Mouse (Mus musculus) hindbrain, embryonic 13.5 days (tissue): Measurements from ENCODE around the gene Rasgrf2. TPM values are rescaled to one million over a fixed set of nuclear protein-coding genes. Genes with fewer than 3 reads are reported as not detected.

Source experiments
- ATAC-seq: fragments of 200-750 bp; cut with Nextera tagmentation; 2 replicates; pipeline ENCODE4 v1.8.0; 2017; ENCODE audit warnings: moderate TSS enrichment; ENCODE audit not compliant: low FRiP score
- H3K27ac ChIP-seq: fragments of 300-500 bp; sonication (generic); 2 replicates; pipeline ENCODE4 v1.5.1; 2015; ENCODE audit warnings: inconsistent platforms, mild to moderate bottlenecking, moderate library complexity
- H3K27me3 ChIP-seq: fragments of 300-500 bp; sonication (generic); 2 replicates; pipeline ENCODE4 v1.6.1; 2015; ENCODE audit warnings: mild to moderate bottlenecking, inconsistent platforms
- H3K36me3 ChIP-seq: fragments of 300-500 bp; sonication (generic); 2 replicates; pipeline ENCODE4 v1.6.1; 2015; ENCODE audit warnings: mild to moderate bottlenecking, inconsistent platforms
- H3K4me1 ChIP-seq: fragments of 300-500 bp; sonication (generic); replicated peaks from 2 replicates; pipeline ENCODE4 v1.6.1; 2015; ENCODE audit warnings: inconsistent platforms
- H3K4me2 ChIP-seq: fragments of 300-500 bp; sonication (generic); 2 replicates; pipeline ENCODE4 v1.6.1; 2015; ENCODE audit warnings: inconsistent platforms, mild to moderate bottlenecking, moderate library complexity
- H3K4me3 ChIP-seq: fragments of 300-500 bp; sonication (generic); 2 replicates; pipeline ENCODE4 v1.5.1; 2015; ENCODE audit warnings: mild to moderate bottlenecking, inconsistent platforms
- H3K9ac ChIP-seq: fragments of 300-500 bp; sonication (generic); 2 replicates; pipeline ENCODE4 v1.6.1; 2015; ENCODE audit warnings: mild to moderate bottlenecking, inconsistent platforms
- H3K9me3 ChIP-seq: fragments of 300-500 bp; sonication (generic); 2 replicates; pipeline ENCODE4 v1.6.1; 2016; ENCODE audit warnings: inconsistent platforms
- WGBS: fragments of 180-500 bp; shearing (Covaris S2); methylation state at CpG from one replicate; pipeline ENCODE4 v1.1.7; 2015; 5-methylcytosine and 5-hydroxymethylcytosine counted together
- polyA plus RNA-seq: library from polyadenylated mRNA; unstranded; fragments of >200 nt; fragmentation: Nextera tagmentation; extraction: Ambion mirVana; gene quantifications from 2 replicates; pipeline ENCODE4 v1.2.1, GENCODE M21; 2015

Rasgrf2 gene
- polyA plus RNA-seq, 1 experiment from 2014 or later: 2.5 TPM

DNA sequence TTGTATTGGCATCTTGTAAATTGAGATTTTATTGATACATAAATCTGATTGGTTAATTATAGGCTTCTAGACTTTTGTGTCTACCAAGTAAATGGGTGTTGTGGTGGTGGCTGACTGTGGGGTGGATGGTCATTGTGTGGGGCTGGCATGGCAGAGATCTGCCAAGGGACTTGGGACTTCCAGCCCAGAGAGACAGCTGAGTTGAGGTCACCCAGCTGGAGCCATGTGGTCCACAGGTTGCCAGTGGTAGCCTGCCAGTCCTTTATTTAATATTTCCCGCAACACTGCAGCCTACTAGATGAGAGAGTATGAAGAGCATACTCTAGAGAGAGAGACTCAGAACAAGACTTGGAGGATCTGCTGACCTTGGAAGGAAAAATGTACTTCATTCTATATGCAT is 150.0 kb downstream of the Rasgrf2 start:
- H3K9ac ChIP-seq: no peak overlapping the region
- no peak overlapping the region for H3K4me2 ChIP-seq
- H3K27ac ChIP-seq: no peak overlapping the region
- no peaks in the 10 kb centered on the region for H3K9me3 ChIP-seq
- whole genome bisulfite sequencing: 96% methylated on average over 1 of the region's 1 CpGs
- H3K4me3 ChIP-seq: no peak overlapping the region
- no peak for ATAC-seq
- no peaks in the 10 kb centered on the region for H3K27me3 ChIP-seq
- peaks cover 5% of the 10 kb centered on the region for H3K4me1 ChIP-seq
- H3K36me3 ChIP-seq: no peaks in the 10 kb centered on the region

DNA sequence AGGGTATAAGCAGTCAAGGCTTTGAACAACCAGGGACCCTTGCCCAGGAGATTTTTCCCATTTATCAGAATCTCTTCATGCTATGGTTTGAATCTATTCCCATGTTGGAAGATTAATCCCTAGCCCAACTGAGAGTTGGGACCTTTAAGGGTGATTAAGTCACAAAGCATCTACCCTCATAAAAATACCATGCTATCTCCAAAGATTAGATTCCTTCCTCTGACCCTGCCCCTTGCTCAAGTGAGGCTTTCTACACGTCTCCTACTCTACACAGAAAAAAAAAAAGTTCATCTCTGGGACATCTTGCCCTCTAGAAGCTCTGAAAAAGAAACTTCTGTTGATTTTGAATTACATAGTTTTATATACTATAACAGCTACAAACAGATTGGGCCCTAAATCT is 154.5 kb downstream of the Rasgrf2 start:
- Histone ChIP-seq H3K4me3 (no peak overlapping the region), H3K4me2 (no peak overlapping the region), H3K9ac (no peak overlapping the region), H3K27ac (no peak overlapping the region), H3K36me3 (no peaks in the 10 kb centered on the region), H3K27me3 (no peaks in the 10 kb centered on the region), H3K4me1 (no peaks in the 10 kb centered on the region), H3K9me3 (no peaks in the 10 kb centered on the region)
- WGBS: 83% methylated on average over 1 of the region's 1 CpGs
- ATAC-seq: no peak

DNA sequence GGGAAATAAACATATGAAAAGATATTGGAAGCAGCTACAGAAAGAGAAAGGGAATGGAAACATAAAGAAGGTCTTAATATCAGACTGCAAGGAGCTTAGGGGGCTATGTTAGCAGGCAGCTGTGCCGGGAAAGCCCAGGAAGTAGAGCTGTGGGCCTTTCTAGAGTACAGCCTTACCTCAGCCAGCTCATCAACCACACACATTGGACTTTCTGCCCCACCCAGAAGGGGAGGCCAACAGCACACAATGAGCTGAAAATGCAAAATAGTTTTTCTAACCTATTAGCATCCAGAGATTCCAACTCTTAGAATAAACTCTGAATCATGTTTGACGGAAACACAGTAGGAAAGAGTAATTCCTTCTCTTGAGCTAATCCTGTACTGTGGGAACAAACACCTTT is 154.9 kb downstream of the Rasgrf2 start:
- no peaks in the 10 kb centered on the region for H3K4me1 ChIP-seq
- no peaks in the 10 kb centered on the region for H3K36me3 ChIP-seq
- ATAC-seq: no peak
- H3K27me3 ChIP-seq: no peaks in the 10 kb centered on the region
- H3K4me3 ChIP-seq: no peak overlapping the region
- 86% methylated on average over 2 of the region's 2 CpGs for WGBS
- H3K9me3 ChIP-seq: no peaks in the 10 kb centered on the region
- H3K27ac ChIP-seq: no peak overlapping the region
- H3K9ac ChIP-seq: no peak overlapping the region
- H3K4me2 ChIP-seq: no peak overlapping the region

DNA sequence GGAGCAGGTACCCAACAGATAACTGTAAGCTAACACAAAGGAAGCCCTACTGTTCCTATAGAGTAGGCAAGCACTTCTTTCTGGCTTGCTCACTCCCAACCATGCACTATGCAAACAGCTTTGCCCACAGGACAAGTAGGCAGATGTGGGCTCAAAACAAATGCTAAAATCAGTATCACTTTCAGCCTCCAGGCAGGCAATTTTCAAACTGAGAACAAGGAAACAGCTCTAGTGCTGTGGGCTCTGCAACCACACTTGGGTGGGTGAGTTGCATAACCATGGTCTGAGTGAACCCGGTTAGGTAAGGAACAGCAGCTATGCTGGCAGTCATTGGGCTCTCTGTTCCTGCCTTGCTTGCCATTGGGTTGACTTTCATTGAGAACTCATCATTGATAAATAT is 157.3 kb downstream of the Rasgrf2 start:
- Histone ChIP-seq H3K36me3 (no peaks in the 10 kb centered on the region), H3K27ac (no peak overlapping the region), H3K4me3 (no peak overlapping the region), H3K4me1 (no peaks in the 10 kb centered on the region), H3K27me3 (no peaks in the 10 kb centered on the region), H3K4me2 (no peak overlapping the region), H3K9ac (no peak overlapping the region), H3K9me3 (no peaks in the 10 kb centered on the region)
- no peak for ATAC-seq
- WGBS: 100% methylated on average over 1 of the region's 1 CpGs

DNA sequence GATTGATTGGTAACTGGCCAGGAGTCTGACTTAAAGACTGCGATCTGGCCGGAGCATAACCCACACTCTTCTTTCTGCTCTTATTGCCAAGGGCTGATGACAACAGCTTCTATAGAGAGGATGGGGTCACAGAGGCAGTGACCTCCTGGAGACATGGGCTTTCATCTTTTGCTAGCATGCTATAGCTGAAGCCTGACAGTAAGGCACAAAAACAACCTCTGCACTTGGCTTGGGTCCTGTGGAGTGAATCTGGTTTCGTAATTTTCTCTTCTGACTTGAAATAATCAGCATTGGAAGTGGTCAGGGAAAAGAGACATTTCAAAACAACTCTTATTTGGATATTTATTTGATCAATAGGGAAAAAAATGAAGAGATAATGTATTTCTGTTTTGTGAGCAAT is 160.2 kb downstream of the Rasgrf2 start:
- Histone ChIP-seq H3K9ac (no peak overlapping the region), H3K27ac (no peak overlapping the region), H3K9me3 (no peaks in the 10 kb centered on the region), H3K27me3 (no peaks in the 10 kb centered on the region), H3K36me3 (no peaks in the 10 kb centered on the region), H3K4me3 (no peak overlapping the region), H3K4me2 (no peak overlapping the region), H3K4me1 (no peaks in the 10 kb centered on the region)
- 76% methylated on average over 3 of the region's 3 CpGs for WGBS
- ATAC-seq: no peak

DNA sequence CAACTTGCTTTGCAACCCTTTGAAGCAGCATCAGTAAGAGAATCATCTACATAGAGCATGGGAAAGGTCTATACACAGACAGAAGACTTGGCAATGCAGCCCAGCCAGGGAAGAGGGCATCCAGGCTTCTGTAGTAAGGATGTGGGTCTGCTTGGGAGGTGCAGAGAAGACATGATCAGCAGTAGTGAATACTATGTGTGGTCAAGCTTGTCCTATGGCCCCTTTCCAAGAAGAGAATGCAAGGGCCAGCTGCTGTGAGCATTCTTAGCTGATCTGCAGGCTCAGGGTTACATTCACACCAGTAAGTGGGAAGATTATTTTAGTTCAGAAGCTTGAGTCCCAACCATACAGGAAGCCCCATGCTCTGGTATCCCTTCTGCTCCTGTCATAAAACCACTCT is 175.0 kb downstream of the Rasgrf2 start:
- Histone ChIP-seq H3K4me1 (no peaks in the 10 kb centered on the region), H3K27me3 (no peaks in the 10 kb centered on the region), H3K4me2 (no peak overlapping the region), H3K36me3 (no peaks in the 10 kb centered on the region), H3K9ac (no peak overlapping the region), H3K9me3 (no peaks in the 10 kb centered on the region), H3K4me3 (no peak overlapping the region), H3K27ac (no peak overlapping the region)
- no peak for ATAC-seq

DNA sequence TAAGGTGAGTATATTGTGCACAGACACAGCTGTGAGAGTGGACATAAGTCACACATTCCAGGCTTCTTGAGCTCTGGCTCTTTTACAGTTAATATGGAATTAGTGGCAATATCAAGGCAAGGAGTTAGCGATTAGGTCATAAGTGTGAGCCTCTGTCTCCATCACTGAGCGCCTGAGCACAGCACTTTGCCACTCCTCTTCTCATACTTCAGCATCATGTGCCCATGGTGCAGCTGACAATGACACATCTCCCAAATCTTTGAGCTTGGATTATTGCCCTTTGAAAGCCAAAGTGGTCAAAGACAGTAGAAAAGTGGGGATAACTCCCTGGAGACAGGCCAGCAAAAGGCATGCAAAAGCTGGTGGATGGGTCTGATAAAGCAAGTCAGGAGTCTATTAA is 175.8 kb downstream of the Rasgrf2 start:
- Histone ChIP-seq H3K27ac (no peak overlapping the region), H3K4me1 (no peaks in the 10 kb centered on the region), H3K9ac (no peak overlapping the region), H3K27me3 (no peaks in the 10 kb centered on the region), H3K4me2 (no peak overlapping the region), H3K9me3 (no peaks in the 10 kb centered on the region), H3K4me3 (no peak overlapping the region), H3K36me3 (no peaks in the 10 kb centered on the region)
- ATAC-seq: no peak
- 88% methylated on average over 2 of the region's 2 CpGs for WGBS

DNA sequence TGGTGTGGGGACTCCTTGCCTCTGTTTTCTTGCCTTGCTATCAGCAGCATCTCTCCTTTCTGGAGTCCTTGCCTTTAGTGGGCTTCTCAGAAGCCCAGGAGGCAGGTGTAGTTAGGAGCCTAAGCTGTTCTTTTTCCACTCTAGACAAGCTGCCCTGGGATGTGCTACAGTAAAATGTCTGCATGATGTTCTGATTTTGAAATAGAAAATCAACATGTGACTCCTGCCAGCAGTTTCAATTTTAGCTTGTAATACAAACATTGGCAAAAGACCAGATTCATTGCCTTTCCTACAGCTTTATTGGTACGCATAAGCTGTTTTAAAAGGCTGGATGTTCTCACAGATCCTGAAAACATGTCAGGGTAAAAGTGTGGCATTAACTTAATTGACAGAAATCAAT is 176.3 kb downstream of the Rasgrf2 start:
- WGBS: 89% methylated on average over 1 of the region's 1 CpGs
- no peaks in the 10 kb centered on the region for H3K27me3 ChIP-seq
- ATAC-seq: no peak

DNA sequence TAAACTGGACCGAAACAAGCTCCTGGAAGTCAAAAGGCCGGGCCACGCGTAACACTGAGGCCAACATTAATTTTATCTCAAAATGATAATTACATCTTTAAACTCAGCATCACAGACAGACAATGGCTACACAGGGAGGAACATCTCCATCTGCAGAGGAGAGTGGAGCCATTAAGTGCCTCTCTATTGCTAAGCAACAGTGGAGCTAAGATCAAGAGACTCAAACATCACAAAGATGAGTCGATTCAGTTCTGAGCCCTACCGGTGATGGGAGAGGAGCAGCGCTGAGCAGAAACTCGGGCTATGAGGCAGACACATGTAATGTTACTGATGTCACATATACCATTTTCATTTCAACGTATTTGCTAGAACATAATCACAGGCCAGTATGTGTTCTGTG is 191.3 kb downstream of the Rasgrf2 start:
- peak; percentile 52; the same call in 1 of the 2 replicates for ATAC-seq
- no peak overlapping the region for H3K9ac ChIP-seq
- H3K4me1 ChIP-seq: no peaks in the 10 kb centered on the region
- H3K4me3 ChIP-seq: no peak overlapping the region
- H3K36me3 ChIP-seq: no peaks in the 10 kb centered on the region
- H3K27ac ChIP-seq: no peak overlapping the region
- no peaks in the 10 kb centered on the region for H3K27me3 ChIP-seq
- H3K9me3 ChIP-seq: no peaks in the 10 kb centered on the region
- no peak overlapping the region for H3K4me2 ChIP-seq
- 88% methylated on average over 9 of the region's 9 CpGs for WGBS

More for the DNA sequence above, 176.3 kb downstream of the Rasgrf2 start:
- no peak overlapping the region for H3K4me2 ChIP-seq
- no peaks in the 10 kb centered on the region for H3K36me3 ChIP-seq
- H3K9ac ChIP-seq: no peak overlapping the region
- H3K27ac ChIP-seq: no peak overlapping the region
- no peaks in the 10 kb centered on the region for H3K9me3 ChIP-seq
- no peak overlapping the region for H3K4me3 ChIP-seq
- no peaks in the 10 kb centered on the region for H3K4me1 ChIP-seq

DNA sequence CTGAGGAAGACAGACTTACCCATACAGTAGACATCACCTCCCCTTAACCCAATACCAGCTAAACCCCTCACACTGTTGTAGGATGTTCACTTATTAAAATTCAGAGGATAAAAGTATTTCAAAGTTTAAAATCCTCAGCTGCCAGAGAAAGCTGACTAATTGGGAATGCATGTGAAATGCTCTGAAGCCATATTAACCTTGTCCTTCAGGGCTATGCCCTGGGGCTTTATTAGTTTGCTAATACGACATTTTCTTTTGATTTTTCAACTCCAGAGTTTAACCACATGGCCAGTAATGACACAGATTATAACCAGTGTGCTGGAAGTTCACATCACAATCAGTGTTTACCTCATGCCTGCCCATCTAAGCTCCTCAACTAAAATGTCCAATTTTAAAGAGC is 192.6 kb downstream of the Rasgrf2 start:
- Histone ChIP-seq H3K36me3 (no peaks in the 10 kb centered on the region), H3K4me1 (no peaks in the 10 kb centered on the region), H3K9me3 (no peaks in the 10 kb centered on the region), H3K9ac (no peak overlapping the region), H3K4me2 (no peak overlapping the region), H3K27me3 (no peaks in the 10 kb centered on the region), H3K27ac (no peak overlapping the region), H3K4me3 (no peak overlapping the region)
- ATAC-seq: no peak
- WGBS: 62% methylated on average over 1 of the region's 1 CpGs

DNA sequence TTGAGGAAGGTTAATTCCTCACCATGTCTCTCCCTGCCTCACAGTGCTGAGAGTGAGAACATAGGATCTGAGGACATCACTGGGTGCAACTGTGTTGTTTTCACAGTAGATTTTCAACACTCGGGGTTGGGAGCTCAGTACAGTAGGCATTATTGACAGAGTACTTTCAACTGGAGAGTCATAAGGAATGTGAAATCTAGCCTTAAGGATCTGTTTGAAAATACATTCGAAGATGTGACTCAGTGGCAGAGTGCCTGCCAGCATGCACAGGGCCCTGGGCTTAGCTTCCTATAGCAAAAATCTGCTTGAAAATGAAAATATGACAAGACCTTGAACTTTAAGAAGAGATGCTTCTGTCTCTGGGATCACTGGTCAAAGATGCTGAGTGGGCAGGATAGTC is 194.2 kb downstream of the Rasgrf2 start:
- ATAC-seq: no peak
- Histone ChIP-seq H3K9ac (no peak overlapping the region), H3K4me2 (no peak overlapping the region), H3K4me1 (no peaks in the 10 kb centered on the region), H3K36me3 (no peaks in the 10 kb centered on the region), H3K27ac (no peak overlapping the region), H3K27me3 (no peaks in the 10 kb centered on the region), H3K9me3 (no peaks in the 10 kb centered on the region), H3K4me3 (no peak overlapping the region)
- 92% methylated on average over 2 of the region's 2 CpGs for WGBS

DNA sequence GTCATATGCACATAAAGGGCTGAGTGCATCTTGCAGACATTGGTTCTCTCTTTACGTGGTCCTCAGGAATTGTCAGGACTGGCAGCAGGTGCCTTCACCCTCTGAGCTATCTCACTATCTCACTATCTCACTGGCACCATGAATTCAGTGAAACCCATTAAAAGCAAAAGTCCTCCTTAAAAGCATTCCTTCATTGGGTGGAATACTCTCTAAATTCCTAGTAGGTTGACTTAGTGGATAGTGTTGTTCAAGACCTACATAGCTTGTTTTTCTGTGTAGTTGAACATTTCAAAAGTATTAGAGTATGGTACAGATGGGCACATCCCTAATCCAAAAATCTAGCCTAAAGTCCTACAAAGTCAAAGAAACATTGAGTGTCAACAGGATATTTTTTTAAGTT is 199.3 kb downstream of the Rasgrf2 start:
- ATAC-seq: no peak
- Histone ChIP-seq H3K36me3 (no peaks in the 10 kb centered on the region), H3K9ac (no peak overlapping the region), H3K4me3 (no peak overlapping the region), H3K4me1 (no peaks in the 10 kb centered on the region), H3K4me2 (no peak overlapping the region), H3K27ac (no peak overlapping the region), H3K9me3 (no peaks in the 10 kb centered on the region), H3K27me3 (no peaks in the 10 kb centered on the region)
- 86% methylated on average over 1 of the region's 1 CpGs for WGBS

DNA sequence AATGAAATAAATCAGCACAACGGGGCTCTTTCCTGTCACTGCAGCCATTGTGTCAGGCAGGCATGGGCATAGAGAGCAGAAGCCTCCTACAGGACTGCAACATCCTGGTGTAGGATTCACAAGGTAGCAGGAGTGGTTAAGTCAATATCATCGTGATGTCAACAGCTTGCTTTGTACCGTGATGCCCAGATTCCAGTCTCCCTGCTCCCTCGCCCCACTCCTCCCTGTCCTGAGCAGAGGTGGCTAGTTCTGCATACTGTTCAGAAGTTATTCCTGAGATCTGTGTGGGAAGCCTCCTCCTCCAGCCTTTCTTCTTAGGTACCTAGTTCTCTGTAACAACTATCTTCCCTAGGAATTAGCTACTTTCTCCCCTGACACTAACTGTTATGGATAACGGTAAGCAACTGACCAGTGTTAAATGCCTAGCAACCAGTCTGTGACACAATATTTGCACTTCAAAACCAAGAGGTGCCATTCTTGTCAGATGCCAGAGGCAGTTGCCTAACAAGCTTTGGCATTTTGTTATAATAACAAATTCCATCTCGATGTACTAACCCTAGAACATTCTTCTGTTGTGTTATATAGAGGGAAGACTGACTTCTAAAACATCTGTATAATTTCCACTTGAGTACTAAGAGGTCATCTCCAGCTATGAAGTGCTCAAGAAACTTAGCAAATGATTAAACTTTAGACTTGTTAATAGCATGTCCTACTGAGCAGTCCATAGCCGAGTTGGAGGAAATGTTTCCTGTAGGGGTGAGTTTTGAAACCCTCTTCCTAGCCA is 201.3 kb downstream of the Rasgrf2 start:
- Histone ChIP-seq H3K27ac (no peak overlapping the region), H3K36me3 (no peaks in the 10 kb centered on the region), H3K27me3 (no peaks in the 10 kb centered on the region), H3K9ac (no peak overlapping the region), H3K4me1 (no peaks in the 10 kb centered on the region), H3K4me2 (no peak overlapping the region), H3K9me3 (no peaks in the 10 kb centered on the region), H3K4me3 (no peak overlapping the region)
- ATAC-seq: no peak
- WGBS: 84% methylated on average over 7 of the region's 7 CpGs
